Mouse (Mus musculus) hindbrain, embryonic 16.5 days (tissue): ENCODE data around the gene Mfsd14a. TPM values are rescaled to one million over a fixed set of nuclear protein-coding genes. Genes with fewer than 3 reads are reported as not detected.
A peak's percentile ranks its signal among the peaks of the same experiment; 100 is the strongest.

Source experiments
- ATAC-seq: fragments of 200-750 bp; cut with Nextera tagmentation; 2 replicates; pipeline ENCODE4 v1.8.0; 2017; ENCODE audit warnings: moderate TSS enrichment, moderate library complexity
- H3K27ac ChIP-seq: fragments of 300-500 bp; sonication (generic); 2 replicates; pipeline ENCODE4 v1.5.1; 2014; ENCODE audit warnings: low read depth, mild to moderate bottlenecking, control low read depth, low read length, moderate library complexity
- H3K27me3 ChIP-seq: fragments of 300-500 bp; sonication (generic); replicated peaks from 2 replicates; pipeline ENCODE4 v1.6.1; 2014; ENCODE audit warnings: low read length; ENCODE audit not compliant: control insufficient read depth, insufficient read depth
- H3K36me3 ChIP-seq: fragments of 300-500 bp; sonication (generic); 2 replicates; pipeline ENCODE4 v1.6.1; 2014; ENCODE audit warnings: mild to moderate bottlenecking, low read length, moderate library complexity, mixed read lengths; ENCODE audit not compliant: control insufficient read depth, insufficient read depth
- H3K4me1 ChIP-seq: fragments of 300-500 bp; sonication (generic); 2 replicates; pipeline ENCODE4 v1.6.1; 2014; ENCODE audit warnings: low read depth, low read length; ENCODE audit not compliant: control insufficient read depth, insufficient read depth
- H3K4me2 ChIP-seq: fragments of 300-500 bp; sonication (generic); 2 replicates; pipeline ENCODE4 v1.6.1; 2014; ENCODE audit warnings: mild to moderate bottlenecking, low read length, control low read depth, moderate library complexity
- H3K4me3 ChIP-seq: fragments of 300-500 bp; sonication (generic); 2 replicates; pipeline ENCODE4 v1.5.1; 2014; ENCODE audit warnings: mild to moderate bottlenecking, low read length, control low read depth, moderate library complexity
- H3K9ac ChIP-seq: fragments of 300-500 bp; sonication (generic); 2 replicates; pipeline ENCODE4 v1.6.1; 2014; ENCODE audit warnings: low read depth, mild to moderate bottlenecking, control low read depth, low read length, moderate library complexity
- H3K9me3 ChIP-seq: fragments of 300-500 bp; sonication (generic); 2 replicates; pipeline ENCODE4 v1.6.1; 2014; ENCODE audit warnings: mild to moderate bottlenecking, low read length, moderate library complexity; ENCODE audit not compliant: control insufficient read depth
- WGBS: fragments of 180-500 bp; shearing (Covaris S2); extraction: QIAGEN DNeasy Blood & Tissue Kit; methylation state at CpG from one replicate; pipeline ENCODE4 v1.1.7; 2014; 5-methylcytosine and 5-hydroxymethylcytosine counted together
- polyA plus RNA-seq: library from polyadenylated mRNA; unstranded; fragments of >200 nt; fragmentation: Nextera tagmentation; extraction: Ambion mirVana; gene quantifications from 2 replicates; pipeline ENCODE4 v1.2.1, GENCODE M21; 2015

Mfsd14a gene
- polyA plus RNA-seq, 1 experiment from 2014 or later = 68.2 TPM

DNA sequence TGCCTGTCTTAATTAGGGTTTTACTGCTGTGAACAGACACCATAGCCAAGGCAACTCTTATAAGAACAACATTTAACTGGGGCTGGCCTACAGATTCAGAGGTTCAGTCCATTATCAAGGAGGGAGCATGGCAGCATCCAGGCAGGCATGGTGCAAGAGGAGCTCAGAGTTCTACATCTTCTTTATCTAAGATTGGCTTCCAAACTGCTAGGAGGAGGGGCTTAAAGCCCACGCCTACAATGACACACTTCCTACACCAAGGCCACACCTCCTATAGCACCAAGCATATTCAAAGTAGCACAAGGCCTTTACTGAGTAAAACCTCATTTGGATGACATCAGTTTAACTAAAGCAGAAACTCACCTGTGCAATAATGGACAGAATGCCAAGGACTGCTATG is 22.5 kb downstream of the Mfsd14a start:
- peaks cover 37% of the 10 kb centered on the region for H3K36me3 ChIP-seq
- WGBS = 85% methylated on average over 1 of the region's 1 CpGs

DNA sequence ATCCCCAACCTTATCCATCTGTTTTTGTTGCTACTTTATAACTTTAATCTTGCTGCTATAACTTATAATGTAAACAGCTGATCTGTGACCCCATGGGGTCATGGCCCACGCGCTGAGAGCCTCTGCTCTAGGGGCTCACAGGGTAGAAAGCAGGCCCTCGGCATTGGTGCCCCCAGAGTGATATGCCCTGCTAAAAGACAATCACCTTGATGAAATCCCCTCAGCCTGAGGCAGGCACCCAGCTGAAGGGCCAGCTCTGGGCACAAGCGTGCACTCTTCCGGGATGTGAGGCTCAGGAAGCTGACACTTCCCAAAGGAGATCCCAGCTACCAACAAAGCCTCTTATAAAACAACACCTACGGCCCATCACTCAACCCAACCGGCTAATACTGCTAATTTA is 23.9 kb downstream of the Mfsd14a start:
- no peak overlapping the region for H3K27ac ChIP-seq
- 89% methylated on average over 7 of the region's 7 CpGs for WGBS
- H3K4me1 ChIP-seq = no peaks in the 10 kb centered on the region
- no peak for ATAC-seq
- no peak overlapping the region for H3K4me3 ChIP-seq
- no peak overlapping the region for H3K4me2 ChIP-seq
- no peak overlapping the region for H3K9ac ChIP-seq
- no peaks in the 10 kb centered on the region for H3K9me3 ChIP-seq
- peaks cover 40% of the 10 kb centered on the region for H3K36me3 ChIP-seq
- H3K27me3 ChIP-seq = no peaks in the 10 kb centered on the region

More for the DNA sequence above, 22.5 kb downstream of the Mfsd14a start:
- H3K4me2 ChIP-seq = no peak overlapping the region
- H3K27me3 ChIP-seq = no peaks in the 10 kb centered on the region
- no peak for ATAC-seq
- no peak overlapping the region for H3K9ac ChIP-seq
- no peaks in the 10 kb centered on the region for H3K9me3 ChIP-seq
- no peak overlapping the region for H3K27ac ChIP-seq
- no peaks in the 10 kb centered on the region for H3K4me1 ChIP-seq
- no peak overlapping the region for H3K4me3 ChIP-seq

DNA sequence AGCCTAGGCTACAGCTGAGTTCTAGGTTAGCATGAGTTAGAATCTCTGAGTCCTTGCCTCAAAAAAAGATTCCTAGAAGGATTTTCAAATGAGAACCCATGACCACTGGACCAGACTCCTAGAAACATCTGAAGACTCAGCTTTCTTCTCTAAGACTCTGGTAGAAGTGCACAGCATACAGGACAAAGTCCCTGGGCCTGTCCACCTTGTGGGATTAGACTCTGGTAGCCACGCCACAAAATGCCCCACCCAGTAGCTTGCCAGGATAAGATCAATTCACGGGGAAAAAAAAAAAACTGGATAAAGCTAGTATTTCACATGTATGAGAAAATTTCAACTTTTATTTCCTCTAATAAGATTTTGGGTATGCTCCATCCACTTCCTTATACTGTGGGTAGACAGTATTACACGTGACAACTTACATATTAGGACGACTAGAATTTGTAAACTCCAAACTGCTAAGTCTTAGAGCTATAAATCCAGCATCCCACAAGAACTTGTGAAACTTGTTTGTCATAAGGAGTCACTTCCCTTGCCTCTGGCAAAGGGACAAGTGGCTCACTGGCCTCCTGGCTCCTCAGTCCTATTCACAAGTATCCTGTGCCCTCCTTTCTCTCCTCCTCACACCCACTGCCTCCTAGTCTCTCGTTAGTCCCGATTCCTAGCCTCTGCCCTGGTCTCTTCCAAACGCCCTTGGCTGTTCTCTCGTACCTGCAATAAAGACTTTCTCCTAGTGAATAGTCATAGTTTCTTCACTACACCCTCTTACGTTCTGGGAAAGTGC is 24.6 kb downstream of the Mfsd14a start:
- 94% methylated on average over 9 of the region's 9 CpGs for WGBS
- ATAC-seq = no peak

DNA sequence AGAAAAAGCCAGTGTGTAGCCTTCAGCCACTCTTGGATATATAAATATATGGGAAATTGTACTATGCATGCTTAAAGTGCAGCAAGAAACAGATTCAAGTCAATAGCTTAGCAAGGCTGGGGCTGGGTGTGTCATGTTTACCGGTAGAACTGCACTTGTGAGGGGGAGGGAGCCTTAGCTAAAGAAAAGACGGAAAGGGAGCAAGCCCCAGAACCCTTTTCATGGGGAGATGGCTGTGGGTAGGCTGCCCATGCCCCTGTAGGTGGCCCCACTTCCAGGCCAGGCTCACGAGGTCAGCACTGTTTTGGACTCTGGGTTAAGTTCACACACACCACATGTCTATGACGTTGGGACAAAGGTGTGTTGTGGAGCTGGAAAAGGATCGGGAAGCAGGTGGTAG is 26.7 kb downstream of the Mfsd14a start:
- no peak overlapping the region for H3K27ac ChIP-seq
- no peak overlapping the region for H3K4me2 ChIP-seq
- WGBS = 61% methylated on average over 5 of the region's 5 CpGs
- H3K9me3 ChIP-seq = no peaks in the 10 kb centered on the region
- peak; percentile 48; the same call in 1 of the 2 replicates for ATAC-seq
- no peaks in the 10 kb centered on the region for H3K4me1 ChIP-seq
- H3K9ac ChIP-seq = no peak overlapping the region
- no peaks in the 10 kb centered on the region for H3K27me3 ChIP-seq
- H3K36me3 ChIP-seq = peaks cover 34% of the 10 kb centered on the region
- H3K4me3 ChIP-seq = no peak overlapping the region

More for the DNA sequence above, 24.6 kb downstream of the Mfsd14a start:
- no peaks in the 10 kb centered on the region for H3K4me1 ChIP-seq
- H3K4me2 ChIP-seq = no peak overlapping the region
- H3K9ac ChIP-seq = no peak overlapping the region
- H3K4me3 ChIP-seq = no peak overlapping the region
- H3K9me3 ChIP-seq = no peaks in the 10 kb centered on the region
- H3K27me3 ChIP-seq = no peaks in the 10 kb centered on the region
- H3K36me3 ChIP-seq = peaks cover 40% of the 10 kb centered on the region
- no peak overlapping the region for H3K27ac ChIP-seq

DNA sequence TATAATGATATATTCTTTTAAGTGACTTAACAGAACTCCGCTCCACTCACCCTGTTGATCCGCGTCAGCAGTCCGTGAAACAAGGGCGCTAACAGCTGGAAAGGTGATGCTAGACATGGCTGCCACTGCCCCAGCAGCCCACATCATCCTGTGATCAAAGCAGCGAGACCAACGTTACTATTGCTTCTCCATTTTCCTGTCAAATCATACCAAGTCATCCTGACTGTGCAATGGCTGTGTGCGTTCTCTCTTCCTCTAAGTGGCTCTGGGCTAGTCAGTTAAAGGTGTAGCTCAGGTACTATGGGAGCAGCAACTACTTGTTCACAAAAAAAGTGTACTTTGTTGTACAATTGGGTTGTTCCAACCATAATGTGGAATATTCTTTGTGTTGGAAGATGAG is 27.6 kb downstream of the Mfsd14a start:
- Histone ChIP-seq H3K4me3 (no peak overlapping the region), H3K27me3 (no peaks in the 10 kb centered on the region), H3K36me3 (peaks cover 27% of the 10 kb centered on the region), H3K9ac (no peak overlapping the region), H3K4me2 (no peak overlapping the region), H3K4me1 (no peaks in the 10 kb centered on the region), H3K9me3 (no peaks in the 10 kb centered on the region), H3K27ac (no peak overlapping the region)
- ATAC-seq = no peak
- WGBS = 94% methylated on average over 8 of the region's 8 CpGs

DNA sequence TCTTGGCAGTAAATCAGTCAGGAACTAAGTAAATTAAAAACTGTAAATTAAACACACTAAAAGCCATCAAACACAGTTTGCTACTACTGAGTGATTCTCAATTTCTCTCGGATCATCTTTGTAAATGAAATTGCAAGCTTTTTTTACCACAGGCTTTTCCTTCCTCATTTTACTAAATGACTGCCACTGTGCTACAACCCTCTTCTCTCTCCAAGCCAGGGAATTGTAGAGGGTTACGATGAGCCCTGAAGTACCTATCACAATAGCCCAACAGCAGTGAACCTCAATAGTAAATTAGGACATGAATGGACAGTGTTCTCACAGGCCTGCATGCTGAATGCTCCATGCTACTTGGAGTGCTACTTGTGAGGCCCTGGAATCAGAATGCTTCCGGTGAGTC is 28.4 kb downstream of the Mfsd14a start:
- no peak overlapping the region for H3K4me2 ChIP-seq
- no peak for ATAC-seq
- no peaks in the 10 kb centered on the region for H3K4me1 ChIP-seq
- no peak overlapping the region for H3K9ac ChIP-seq
- H3K36me3 ChIP-seq = peaks cover 23% of the 10 kb centered on the region
- no peak overlapping the region for H3K27ac ChIP-seq
- 88% methylated on average over 3 of the region's 3 CpGs for WGBS
- no peak overlapping the region for H3K4me3 ChIP-seq
- H3K27me3 ChIP-seq = no peaks in the 10 kb centered on the region
- no peaks in the 10 kb centered on the region for H3K9me3 ChIP-seq

DNA sequence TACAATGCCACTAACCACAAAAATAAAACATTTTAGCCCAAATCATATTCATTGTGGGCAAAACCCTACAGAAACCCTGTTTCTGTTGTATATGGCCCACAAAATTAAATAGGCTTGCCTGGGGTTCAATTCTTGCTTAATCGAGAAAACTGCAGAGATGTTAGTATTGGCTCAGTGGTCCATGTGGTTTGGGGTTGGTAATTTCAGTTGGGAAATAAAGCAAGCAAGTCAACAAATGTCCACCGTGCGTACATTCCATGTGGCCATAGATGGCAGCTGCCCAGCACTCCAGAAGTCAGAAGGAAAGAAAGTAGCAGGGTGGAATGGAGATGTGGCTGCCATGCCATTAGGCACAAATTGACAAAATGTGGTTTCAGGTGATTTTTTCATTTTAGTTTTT is 29.5 kb downstream of the Mfsd14a start:
- Histone ChIP-seq H3K9me3 (no peaks in the 10 kb centered on the region), H3K9ac (no peak overlapping the region), H3K36me3 (peaks cover 20% of the 10 kb centered on the region), H3K4me2 (no peak overlapping the region), H3K27me3 (no peaks in the 10 kb centered on the region), H3K4me3 (no peak overlapping the region), H3K4me1 (no peaks in the 10 kb centered on the region), H3K27ac (no peak overlapping the region)
- no peak for ATAC-seq
- 97% methylated on average over 3 of the region's 3 CpGs for WGBS

DNA sequence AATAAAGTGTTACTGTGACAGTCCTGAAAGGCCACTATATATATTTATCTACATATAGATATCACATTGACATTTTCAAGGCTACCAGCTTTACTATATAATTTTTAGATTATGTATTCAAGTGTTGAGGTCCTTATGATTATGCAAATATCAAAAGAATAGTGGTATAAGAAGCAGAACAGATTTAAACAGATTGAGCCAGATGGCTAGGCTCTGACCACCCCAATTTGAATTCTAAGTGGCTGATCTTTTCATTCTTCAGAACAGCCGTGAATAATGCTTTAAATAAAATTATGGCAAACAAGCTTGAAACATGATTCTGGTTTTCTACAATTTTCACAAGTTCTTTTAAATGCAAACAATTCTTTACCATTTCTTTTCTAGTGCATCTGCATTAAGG is 31.0 kb downstream of the Mfsd14a start:
- Histone ChIP-seq H3K9ac (no peak overlapping the region), H3K9me3 (no peaks in the 10 kb centered on the region), H3K4me1 (no peaks in the 10 kb centered on the region), H3K36me3 (peaks cover 20% of the 10 kb centered on the region), H3K27me3 (no peaks in the 10 kb centered on the region), H3K4me3 (no peak overlapping the region), H3K27ac (no peak overlapping the region), H3K4me2 (no peak overlapping the region)
- no peak for ATAC-seq
- 80% methylated on average over 1 of the region's 1 CpGs for WGBS

DNA sequence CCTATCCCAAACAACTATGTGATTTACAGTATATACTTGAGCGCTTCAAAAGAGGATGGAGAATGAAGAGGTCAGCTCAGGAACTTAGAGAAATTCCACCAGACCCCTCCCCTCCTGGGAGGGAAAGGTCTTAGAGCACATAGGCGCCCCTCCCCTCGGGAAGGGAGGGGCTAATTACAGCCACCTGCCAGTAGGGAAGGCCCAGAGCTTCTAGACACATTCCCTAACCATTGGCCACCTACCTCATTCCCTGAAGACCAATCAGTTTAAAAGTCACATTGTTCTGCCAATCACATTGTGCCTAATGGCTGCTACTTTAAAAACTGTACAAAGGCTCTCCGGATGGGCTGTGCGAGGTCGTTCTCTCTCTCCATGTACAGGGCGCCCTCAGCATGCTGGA is 39.8 kb downstream of the Mfsd14a start:
- Histone ChIP-seq H3K27ac (no peak overlapping the region), H3K4me1 (no peaks in the 10 kb centered on the region), H3K9me3 (no peaks in the 10 kb centered on the region), H3K27me3 (no peaks in the 10 kb centered on the region), H3K36me3 (peaks cover 4% of the 10 kb centered on the region; the same call in 1 of the 2 replicates), H3K4me2 (no peak overlapping the region), H3K9ac (no peak overlapping the region), H3K4me3 (no peak overlapping the region)
- 94% methylated on average over 7 of the region's 7 CpGs for WGBS
- ATAC-seq = no peak
